ENCODE assay signal across 22 mouse cellular contexts in the genomic region with DNA sequence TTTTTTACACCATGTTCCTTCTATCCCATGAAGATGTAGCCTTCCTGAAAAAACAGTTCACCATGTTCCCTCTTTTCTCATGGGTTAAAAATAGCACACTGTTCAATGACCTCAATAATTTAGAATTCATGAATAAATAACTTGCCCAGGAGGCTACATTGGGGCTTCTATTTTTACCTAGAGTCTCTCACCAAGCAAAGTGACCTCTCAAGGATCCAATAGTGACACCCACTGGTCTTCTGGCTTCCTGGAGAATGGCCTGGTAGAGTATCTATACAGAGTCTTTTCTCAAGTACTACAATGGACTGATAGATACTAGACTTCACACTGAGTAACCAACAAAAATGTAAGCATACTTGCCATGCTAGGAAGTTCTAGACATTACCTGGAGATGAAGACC.
DNase-seq lines count a peak whose midpoint lies in the region.
"Had no signal": no experiment of that assay in that cellular context is flagged by ENCODE, and none has a peak within 500 bp of the region (broad histone marks: within the 10 kb centered on the region; RNA-seq: fewer than 3 reads in every experiment).

No protein-coding gene starts in this region.

- no peaks in the 10 kb centered on the region; the same call in 1 of the 2 replicates for H3K4me1 ChIP-seq in heart, embryonic 10.5 days
- H3K4me1 ChIP-seq: embryonic facial prominence, embryonic 10.5 days; embryonic facial prominence, embryonic 13.5 days; forebrain, embryonic 12.5 days; forebrain, embryonic 15.5 days; hindbrain, embryonic 12.5 days; hindbrain, embryonic 15.5 days had no signal

- H3K9me3 ChIP-seq in heart, embryonic 10.5 days: no peaks in the 10 kb centered on the region
- H3K9me3 ChIP-seq: embryonic facial prominence, embryonic 10.5 days; embryonic facial prominence, embryonic 13.5 days; forebrain, embryonic 12.5 days; forebrain, embryonic 15.5 days; hindbrain, embryonic 12.5 days; hindbrain, embryonic 15.5 days had no signal

- peak; percentile 26 to 40 for DNase-seq in heart, adult 18-20 months
- no peak for DNase-seq in heart, postnatal 36 days
- DNase-seq in heart, adult 9 months (ENCODE audit: low spot score in 2 of 2): peak; percentile 9 to 17
- no peak for DNase-seq in heart, embryonic 10.5 days (ENCODE audit: low spot score)
- peak; percentile 12 for DNase-seq in 416B (ENCODE audit: low read depth)
- DNase-seq in thymus, postnatal 14 days: no peak
- DNase-seq: adrenal gland, adult 8-10 months; adrenal gland, postnatal 25 days; cerebellum, adult 11-12 months; cerebellum, adult 8-10 months; cerebellum, postnatal 10 days; cerebellum, postnatal 36 days; embryo, embryonic 11 days; gastrocnemius, postnatal 25 days; kidney, adult 2 months had no signal

- H3K36me3 ChIP-seq in heart, embryonic 10.5 days: no peaks in the 10 kb centered on the region
- H3K36me3 ChIP-seq: embryonic facial prominence, embryonic 10.5 days; embryonic facial prominence, embryonic 13.5 days; forebrain, embryonic 12.5 days; forebrain, embryonic 15.5 days; hindbrain, embryonic 12.5 days; hindbrain, embryonic 15.5 days had no signal

- H3K4me3 ChIP-seq in heart, embryonic 10.5 days: no peak overlapping the region
- H3K4me3 ChIP-seq: embryonic facial prominence, embryonic 10.5 days; embryonic facial prominence, embryonic 13.5 days; erythroblast, embryonic 14.5 days; forebrain, embryonic 12.5 days; forebrain, embryonic 15.5 days; hindbrain, embryonic 12.5 days; hindbrain, embryonic 15.5 days had no signal

- intact Hi-C loops in heart, postnatal 36 days (cut with DNase I): loop anchor here (2.0 kb wide), 1 partner anchor 86 kb away; no protein-coding TSS in a partner anchor

- no peak overlapping the region for H3K27ac ChIP-seq in heart, embryonic 10.5 days
- H3K27ac ChIP-seq: embryonic facial prominence, embryonic 10.5 days; embryonic facial prominence, embryonic 13.5 days; forebrain, embryonic 12.5 days; forebrain, embryonic 15.5 days; hindbrain, embryonic 12.5 days; hindbrain, embryonic 15.5 days had no signal

- H3K27me3 ChIP-seq in heart, embryonic 10.5 days (ENCODE audit: insufficient read depth, poor library complexity, severe bottlenecking): no peaks in the 10 kb centered on the region
- H3K27me3 ChIP-seq: embryonic facial prominence, embryonic 13.5 days; forebrain, embryonic 12.5 days; forebrain, embryonic 15.5 days; hindbrain, embryonic 12.5 days; hindbrain, embryonic 15.5 days had no signal

Comparison
In these comparisons a context has a peak if more than half of its experiments do, and no peak if none do; other contexts are left out.
1. DNase-seq: peak in heart, adult 18-20 months (2 of 2), heart, adult 9 months (2 of 2) and 416B (single experiment); none in heart, postnatal 36 days (0 of 2), heart, embryonic 10.5 days (single experiment) and thymus, postnatal 14 days (single experiment).